Mouse (Mus musculus) thymus, adult 2 months (tissue): ENCODE data around the gene Fis1. TPM values are rescaled to one million over a fixed set of nuclear protein-coding genes. Genes with fewer than 3 reads are reported as not detected.
A peak's percentile ranks its signal among the peaks of the same experiment; 100 is the strongest.

Source experiments
- DNase-seq: peaks from one replicate; pipeline ENCODE4 v3.0.0; 2021
- H3K27ac ChIP-seq: fragments of 200-500 bp; 2 replicates; pipeline ENCODE4 v1.5.1; 2012; ENCODE audit warnings: low read length, control low read depth; ENCODE audit not compliant: control insufficient read depth, insufficient read depth
- H3K27me3 ChIP-seq: fragments of 200-500 bp; 2 replicates; pipeline ENCODE4 v1.6.1; 2012; ENCODE audit warnings: mild to moderate bottlenecking, low read length, moderate library complexity, mixed read lengths; ENCODE audit not compliant: control insufficient read depth, insufficient read depth
- H3K36me3 ChIP-seq: fragments of 200-500 bp; 2 replicates; pipeline ENCODE4 v1.6.1; 2012; ENCODE audit warnings: mild to moderate bottlenecking, low read length, moderate library complexity; ENCODE audit not compliant: control insufficient read depth, insufficient read depth
- H3K4me1 ChIP-seq: fragments of 200-500 bp; replicated peaks from 2 replicates; pipeline ENCODE4 v1.6.1; 2012; ENCODE audit warnings: low read length; ENCODE audit not compliant: control insufficient read depth, insufficient read depth
- H3K4me3 ChIP-seq: fragments of 200-500 bp; 2 replicates; pipeline ENCODE4 v1.5.1; 2012; ENCODE audit warnings: mild to moderate bottlenecking, low read length, control low read depth, moderate library complexity; ENCODE audit not compliant: control insufficient read depth, insufficient read depth
- CTCF ChIP-seq: fragments of 200-500 bp; IDR thresholded peaks from 2 replicates; pipeline ENCODE4 v1.5.1; 2012; ENCODE audit warnings: mild to moderate bottlenecking, control low read depth, low read length, moderate library complexity, borderline replicate concordance; ENCODE audit not compliant: control insufficient read depth, poor library complexity, insufficient read depth; ENCODE audit errors: extremely low read depth
- POLR2A ChIP-seq: fragments of 200-500 bp; IDR thresholded peaks from 2 replicates; pipeline ENCODE4 v1.6.1; 2012; ENCODE audit warnings: mild to moderate bottlenecking, low read length, control low read depth, moderate library complexity; ENCODE audit not compliant: control insufficient read depth, poor library complexity, insufficient read depth; ENCODE audit errors: extremely low read depth
- WGBS: fragments of 180-500 bp; shearing (Covaris S2); methylation state at CpG from one replicate; pipeline ENCODE4 v1.1.7; 2018; 5-methylcytosine and 5-hydroxymethylcytosine counted together
- polyA plus RNA-seq: library from polyadenylated mRNA; depleted of rRNA; stranded (reverse); fragments of >200 nt; gene quantifications from 2 replicates; pipeline ENCODE4 v1.2.3, GENCODE M21; 2012

Gene Fis1
- polyA plus RNA-seq, 1 experiment, result 214 TPM

- Histone ChIP-seq H3K27ac (no peak overlapping the region), H3K36me3 (no peaks in the 10 kb centered on the region), H3K27me3 (no peaks in the 10 kb centered on the region), H3K4me1 (no peaks in the 10 kb centered on the region), H3K4me3 (no peak overlapping the region)
- 90% methylated on average over 2 of the region's 2 CpGs for whole genome bisulfite sequencing
- TF ChIP-seq CTCF, result no peak
- TF ChIP-seq POLR2A, result no peak
- DNase-seq, result no peak
Observed at GRCm38 (mm10) chr5:136979762-136980161, 26.7 kb downstream of the Fis1 start.

- H3K36me3 ChIP-seq, result no peaks in the 10 kb centered on the region
- H3K27me3 ChIP-seq, result no peaks in the 10 kb centered on the region
- 0 out of 2 replicates have a peak, but pooled peaks cover 1% of the 10 kb centered on the region for H3K4me1 ChIP-seq
- 94% methylated on average over 8 of the region's 8 CpGs for WGBS
- no peak overlapping the region for H3K4me3 ChIP-seq
- TF ChIP-seq POLR2A (no peak), CTCF (no peak)
- no peak overlapping the region for H3K27ac ChIP-seq
- DNase-seq, result no peak
Observed at GRCm38 (mm10) chr5:136980974-136981373, 27.9 kb downstream of the Fis1 start.

GRCm38 (mm10) chr5:136982338-136982930, 29.4 kb downstream of the Fis1 start:
- DNase-seq, result peak; percentile 43
- 72% methylated on average over 15 of the region's 16 CpGs for WGBS
- Histone ChIP-seq H3K27ac (no peak overlapping the region), H3K27me3 (no peaks in the 10 kb centered on the region), H3K4me1 (peaks cover 7% of the 10 kb centered on the region), H3K36me3 (no peaks in the 10 kb centered on the region), H3K4me3 (no peak overlapping the region)
- TF ChIP-seq POLR2A, result no peak
- TF ChIP-seq CTCF, result 0 out of 2 replicates have a peak, but pooled peaks have one; percentile 32

- Histone ChIP-seq H3K4me1 (peaks cover 14% of the 10 kb centered on the region), H3K4me3 (no peak overlapping the region), H3K27me3 (no peaks in the 10 kb centered on the region), H3K36me3 (no peaks in the 10 kb centered on the region), H3K27ac (no peak overlapping the region)
- DNase-seq, result no peak
- no peak for TF ChIP-seq POLR2A
- WGBS, result 91% methylated on average over 14 of the region's 14 CpGs
Observed at GRCm38 (mm10) chr5:136984828-136985227, 31.8 kb downstream of the Fis1 start.

- under 1% methylated on average over 26 of the region's 26 CpGs for WGBS
- no peak within 1 kb of the TSS for H3K27ac ChIP-seq
- no peaks in the 10 kb centered on the region for H3K27me3 ChIP-seq
- peak within 1 kb of the TSS; percentile 82 for H3K4me3 ChIP-seq
- DNase-seq, result peak; percentile 94
- H3K36me3 ChIP-seq, result no peaks in the 10 kb centered on the region
- TF ChIP-seq CTCF, result no peak
- no peak for TF ChIP-seq POLR2A
- H3K4me1 ChIP-seq, result peaks cover 14% of the 10 kb centered on the region
Observed at GRCm38 (mm10) chr5:136986695-136987137, 33.6 kb downstream of the Fis1 start, which contains the start of gene Plod3. Plod3 (plus strand) TSS chr5:136987019.

- H3K4me1 ChIP-seq, result peaks cover 14% of the 10 kb centered on the region
- H3K27ac ChIP-seq, result no peak overlapping the region
- H3K27me3 ChIP-seq, result no peaks in the 10 kb centered on the region
- TF ChIP-seq POLR2A, result no peak
- TF ChIP-seq CTCF, result 0 out of 2 replicates have a peak, but pooled peaks have one; percentile 36
- WGBS, result under 1% methylated on average over 67 of the region's 67 CpGs
- peak overlapping the region; percentile 82 for H3K4me3 ChIP-seq
- peak; percentile 67 for DNase-seq
- no peaks in the 10 kb centered on the region for H3K36me3 ChIP-seq
Observed at GRCm38 (mm10) chr5:136987138-136987933, 34.3 kb downstream of the Fis1 start.
